Mouse (Mus musculus) embryonic facial prominence, embryonic 12.5 days (tissue): ENCODE measurements at regions not wholly inside any gene's neighbourhood (a gene's known extent, or its start where the extent isn't known, plus 50 kb on each side); places are given as distances from the start of the nearest gene placed in this dataset.

Experiments used
- ATAC-seq: fragments of 200-750 bp; cut with Nextera tagmentation; 2 replicates; pipeline ENCODE4 v1.8.0; 2017; ENCODE audit not compliant: insufficient number of reproducible peaks, insufficient read depth, low FRiP score, low TSS enrichment
- H3K27ac ChIP-seq: fragments of 300-500 bp; sonication (generic); 2 replicates; pipeline ENCODE4 v1.5.1; 2016; ENCODE audit warnings: mild to moderate bottlenecking
- H3K27me3 ChIP-seq: fragments of 300-500 bp; sonication (generic); 2 replicates; pipeline ENCODE4 v1.6.1; 2016; ENCODE audit warnings: mild to moderate bottlenecking, moderate library complexity
- H3K36me3 ChIP-seq: fragments of 300-500 bp; sonication (generic); 2 replicates; pipeline ENCODE4 v1.6.1; 2016; ENCODE audit warnings: mild to moderate bottlenecking
- H3K4me1 ChIP-seq: fragments of 300-500 bp; sonication (generic); 2 replicates; pipeline ENCODE4 v1.6.1; 2016
- H3K4me2 ChIP-seq: fragments of 300-500 bp; sonication (generic); replicated peaks from 2 replicates; pipeline ENCODE4 v1.6.1; 2016; ENCODE audit warnings: mild to moderate bottlenecking, moderate library complexity
- H3K4me3 ChIP-seq: fragments of 300-500 bp; sonication (generic); 2 replicates; pipeline ENCODE4 v1.5.1; 2016; ENCODE audit warnings: mild to moderate bottlenecking
- H3K9ac ChIP-seq: fragments of 300-500 bp; sonication (generic); 2 replicates; pipeline ENCODE4 v1.6.1; 2016; ENCODE audit warnings: mild to moderate bottlenecking, moderate library complexity
- H3K9me3 ChIP-seq: fragments of 300-500 bp; sonication (generic); 2 replicates; pipeline ENCODE4 v1.6.1; 2016; ENCODE audit warnings: mild to moderate bottlenecking, moderate library complexity
- WGBS: fragments of 180-500 bp; shearing (Covaris S2); methylation state at CpG from one replicate; pipeline ENCODE4 v1.1.7; 2016; 5-methylcytosine and 5-hydroxymethylcytosine counted together

- Histone ChIP-seq H3K9me3 (no peaks in the 10 kb centered on the region), H3K27ac (no peak overlapping the region), H3K9ac (no peak overlapping the region), H3K4me1 (peaks cover 16% of the 10 kb centered on the region), H3K4me3 (no peak overlapping the region), H3K36me3 (no peaks in the 10 kb centered on the region), H3K27me3 (0 out of 2 replicates have a peak, but pooled peaks cover 4% of the 10 kb centered on the region), H3K4me2 (no peak overlapping the region)
- no peak for ATAC-seq
- WGBS: 29% methylated on average over 3 of the region's 3 CpGs
Observed at GRCm38 (mm10) chr2:74993802-74994201, 168.2 kb downstream of the Mtx2 start.

GRCm38 (mm10) chr2:74994998-74995397 lies 169.4 kb downstream of the Mtx2 start:
- WGBS: 21% methylated on average over 2 of the region's 2 CpGs

DNA sequence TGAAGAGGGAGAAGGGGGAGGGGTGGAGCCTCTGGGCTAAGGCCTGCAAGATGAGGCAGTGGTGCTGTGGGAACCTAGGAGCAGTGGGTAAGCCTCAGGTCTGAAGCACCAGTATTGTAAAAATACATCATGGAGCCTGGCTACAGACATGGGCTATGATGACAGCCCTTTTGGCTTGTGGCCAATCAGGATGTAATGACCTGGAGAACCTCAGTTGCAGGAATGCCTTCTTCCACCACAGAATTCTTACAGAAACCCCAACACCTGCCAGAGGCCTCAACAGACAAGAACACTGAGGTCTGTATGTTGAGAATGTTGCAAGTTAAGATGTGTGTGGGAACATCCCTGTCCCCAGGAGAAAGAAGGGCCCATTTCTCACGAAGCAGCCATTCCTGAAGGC lies 172.1 kb downstream of the Mtx2 start:
- no peak overlapping the region for H3K9ac ChIP-seq
- no peak overlapping the region for H3K27ac ChIP-seq
- no peaks in the 10 kb centered on the region for H3K36me3 ChIP-seq
- WGBS: 94% methylated on average over 1 of the region's 1 CpGs
- no peak for ATAC-seq
- H3K4me3 ChIP-seq: no peak overlapping the region
- no peak overlapping the region for H3K4me2 ChIP-seq
- H3K4me1 ChIP-seq: peaks cover 35% of the 10 kb centered on the region
- H3K27me3 ChIP-seq: 0 out of 2 replicates have a peak, but pooled peaks cover 4% of the 10 kb centered on the region
- no peaks in the 10 kb centered on the region for H3K9me3 ChIP-seq

More at GRCm38 (mm10) chr2:74994998-74995397, 169.4 kb downstream of the Mtx2 start:
- Histone ChIP-seq H3K9me3 (no peaks in the 10 kb centered on the region), H3K9ac (no peak overlapping the region), H3K27me3 (0 out of 2 replicates have a peak, but pooled peaks cover 4% of the 10 kb centered on the region), H3K4me3 (no peak overlapping the region), H3K4me1 (peaks cover 24% of the 10 kb centered on the region), H3K4me2 (no peak overlapping the region), H3K36me3 (no peaks in the 10 kb centered on the region), H3K27ac (no peak overlapping the region)
- no peak for ATAC-seq

DNA sequence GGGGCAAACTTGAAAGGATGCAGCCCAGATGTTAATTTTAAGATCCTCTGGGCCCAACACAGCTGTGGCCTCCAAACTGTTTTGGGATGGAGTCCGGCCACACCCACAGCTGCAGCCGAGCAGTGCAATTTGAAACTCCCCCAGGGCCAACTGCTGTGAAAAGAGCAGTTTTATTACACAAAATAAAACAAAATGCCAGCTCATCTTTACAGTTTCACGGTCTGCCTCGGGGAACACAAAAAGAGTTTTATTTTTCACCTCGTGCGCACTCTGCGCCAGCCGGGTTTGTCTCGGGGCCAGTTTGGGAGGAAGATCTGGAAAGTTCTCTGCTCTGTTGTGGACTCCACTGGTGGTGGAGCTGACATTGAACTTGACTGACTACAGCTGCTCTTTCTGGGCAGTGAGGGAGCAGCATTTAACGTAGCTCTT lies 174.8 kb downstream of the Mtx2 start:
- peak; percentile 75; the same call in 1 of the 2 replicates for ATAC-seq
- H3K27me3 ChIP-seq: 0 out of 2 replicates have a peak, but pooled peaks cover 4% of the 10 kb centered on the region
- peaks cover 25% of the 10 kb centered on the region for H3K4me1 ChIP-seq
- peak overlapping the region; percentile 69 for H3K27ac ChIP-seq
- no peak overlapping the region for H3K4me3 ChIP-seq
- WGBS: 12% methylated on average over 10 of the region's 10 CpGs
- no peaks in the 10 kb centered on the region for H3K9me3 ChIP-seq
- H3K9ac ChIP-seq: no peak overlapping the region
- H3K36me3 ChIP-seq: no peaks in the 10 kb centered on the region
- H3K4me2 ChIP-seq: peak overlapping the region; percentile 23

DNA sequence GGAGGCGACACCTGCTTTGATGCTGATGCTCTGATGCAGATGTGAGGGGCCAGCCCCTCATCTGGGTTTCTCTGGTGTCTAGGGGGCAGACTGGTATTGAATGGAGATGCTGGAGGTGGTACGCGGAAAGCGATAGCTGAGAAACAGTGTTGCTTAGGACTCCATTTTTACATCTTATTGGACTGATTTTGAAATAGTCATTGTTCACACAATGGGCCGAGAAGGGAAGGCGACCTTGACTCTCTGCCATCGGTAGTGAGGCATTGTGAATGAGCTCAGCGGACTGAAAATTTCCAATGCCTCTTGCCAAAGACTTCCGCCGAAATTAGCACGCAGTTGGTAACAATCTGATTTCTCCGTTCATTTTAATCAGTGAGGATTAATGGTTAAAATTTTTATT lies 177.0 kb downstream of the Mtx2 start:
- Histone ChIP-seq H3K9ac (no peak overlapping the region), H3K4me1 (peaks cover 24% of the 10 kb centered on the region), H3K36me3 (no peaks in the 10 kb centered on the region), H3K27me3 (0 out of 2 replicates have a peak, but pooled peaks cover 4% of the 10 kb centered on the region), H3K4me3 (no peak overlapping the region), H3K27ac (no peak overlapping the region), H3K9me3 (no peaks in the 10 kb centered on the region), H3K4me2 (no peak overlapping the region)
- 86% methylated on average over 12 of the region's 12 CpGs for WGBS
- no peak for ATAC-seq

- 90% methylated on average over 1 of the region's 1 CpGs for WGBS
- Histone ChIP-seq H3K27me3 (no peaks in the 10 kb centered on the region), H3K9me3 (no peaks in the 10 kb centered on the region), H3K4me3 (no peak overlapping the region), H3K4me2 (no peak overlapping the region), H3K27ac (no peak overlapping the region), H3K36me3 (no peaks in the 10 kb centered on the region), H3K9ac (no peak overlapping the region), H3K4me1 (peaks cover 4% of the 10 kb centered on the region; the same call in 1 of the 2 replicates)
- no peak for ATAC-seq
Observed at GRCm38 (mm10) chr2:75008116-75008515, 182.5 kb downstream of the Mtx2 start.

GRCm38 (mm10) chr2:75010647-75011046 lies 185.0 kb downstream of the Mtx2 start:
- H3K9me3 ChIP-seq: no peaks in the 10 kb centered on the region
- no peak overlapping the region for H3K4me3 ChIP-seq
- no peak for ATAC-seq
- 72% methylated on average over 7 of the region's 7 CpGs for WGBS
- H3K9ac ChIP-seq: no peak overlapping the region
- H3K27me3 ChIP-seq: no peaks in the 10 kb centered on the region
- peaks cover 8% of the 10 kb centered on the region; the same call in 1 of the 2 replicates for H3K4me1 ChIP-seq
- no peak overlapping the region for H3K4me2 ChIP-seq
- no peak overlapping the region for H3K27ac ChIP-seq
- H3K36me3 ChIP-seq: no peaks in the 10 kb centered on the region

DNA sequence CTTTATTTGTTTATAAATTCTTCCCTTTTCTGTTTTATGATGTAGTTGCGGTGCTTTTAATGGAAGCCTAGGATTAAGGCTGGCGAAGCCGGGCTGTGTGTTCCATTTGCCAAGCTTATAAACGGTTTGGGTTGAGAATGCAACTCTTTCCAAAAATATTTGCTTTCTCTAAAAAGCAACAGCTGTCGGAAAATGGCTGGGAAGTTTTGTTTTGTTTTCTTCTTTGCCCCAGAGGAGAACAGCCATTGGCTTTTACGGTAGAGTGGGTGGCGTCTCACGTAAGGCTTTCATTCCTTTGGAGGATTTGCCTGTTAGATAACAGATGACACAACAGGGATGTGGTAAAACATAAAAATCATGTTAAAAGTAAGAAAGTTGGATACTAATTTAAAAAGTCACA lies 186.4 kb downstream of the Mtx2 start:
- H3K36me3 ChIP-seq: no peaks in the 10 kb centered on the region

GRCm38 (mm10) chr2:75014994-75015728 lies 189.6 kb downstream of the Mtx2 start:
- no peak for ATAC-seq
- Histone ChIP-seq H3K9me3 (no peaks in the 10 kb centered on the region), H3K9ac (no peak overlapping the region), H3K27ac (no peak overlapping the region), H3K36me3 (no peaks in the 10 kb centered on the region), H3K4me1 (peaks cover 8% of the 10 kb centered on the region; the same call in 1 of the 2 replicates), H3K4me3 (no peak overlapping the region), H3K27me3 (no peaks in the 10 kb centered on the region), H3K4me2 (no peak overlapping the region)
- 82% methylated on average over 16 of the region's 16 CpGs for WGBS

More for the DNA sequence above, 186.4 kb downstream of the Mtx2 start:
- Histone ChIP-seq H3K9ac (no peak overlapping the region), H3K4me1 (peaks cover 8% of the 10 kb centered on the region; the same call in 1 of the 2 replicates), H3K4me2 (no peak overlapping the region), H3K27me3 (no peaks in the 10 kb centered on the region), H3K9me3 (no peaks in the 10 kb centered on the region), H3K27ac (no peak overlapping the region), H3K4me3 (no peak overlapping the region)
- no peak for ATAC-seq
- 64% methylated on average over 8 of the region's 8 CpGs for WGBS

GRCm38 (mm10) chr2:75019459-75019858 lies 193.9 kb downstream of the Mtx2 start:
- H3K4me3 ChIP-seq: no peak overlapping the region
- H3K4me2 ChIP-seq: no peak overlapping the region
- no peak overlapping the region for H3K9ac ChIP-seq
- 80% methylated on average over 7 of the region's 7 CpGs for WGBS
- H3K36me3 ChIP-seq: no peaks in the 10 kb centered on the region
- H3K27ac ChIP-seq: no peak overlapping the region
- no peak for ATAC-seq
- H3K27me3 ChIP-seq: no peaks in the 10 kb centered on the region
- H3K9me3 ChIP-seq: no peaks in the 10 kb centered on the region
- peaks cover 9% of the 10 kb centered on the region; the same call in 1 of the 2 replicates for H3K4me1 ChIP-seq

- H3K9ac ChIP-seq: no peak overlapping the region
- no peak overlapping the region for H3K27ac ChIP-seq
- no peaks in the 10 kb centered on the region for H3K9me3 ChIP-seq
- 28% methylated on average over 7 of the region's 7 CpGs for WGBS
- no peak for ATAC-seq
- no peaks in the 10 kb centered on the region for H3K36me3 ChIP-seq
- H3K4me1 ChIP-seq: peaks cover 5% of the 10 kb centered on the region; the same call in 1 of the 2 replicates
- no peaks in the 10 kb centered on the region for H3K27me3 ChIP-seq
- H3K4me3 ChIP-seq: no peak overlapping the region
- H3K4me2 ChIP-seq: no peak overlapping the region
Observed at GRCm38 (mm10) chr2:75021639-75022038, 196.0 kb downstream of the Mtx2 start.

- Histone ChIP-seq H3K4me1 (peaks cover 20% of the 10 kb centered on the region), H3K36me3 (no peaks in the 10 kb centered on the region), H3K4me3 (no peak overlapping the region), H3K9ac (no peak overlapping the region), H3K27me3 (no peaks in the 10 kb centered on the region), H3K4me2 (no peak overlapping the region), H3K27ac (no peak overlapping the region), H3K9me3 (no peaks in the 10 kb centered on the region)
- WGBS: 89% methylated on average over 10 of the region's 10 CpGs
- ATAC-seq: no peak
Observed at GRCm38 (mm10) chr2:75028151-75028550, 202.5 kb downstream of the Mtx2 start.
